Mouse (Mus musculus): Measurements from ENCODE around the gene Hs3st3a1. TPM values are rescaled to one million over a fixed set of nuclear protein-coding genes. Genes with fewer than 3 reads are reported as not detected.

Gene Hs3st3a1
- polyA plus RNA-seq, 1 experiment from 2014 or later = 4.0 TPM

GRCm38 (mm10) chr11:64438909-64439308 is 3.8 kb downstream of the Hs3st3a1 start:
- no peak overlapping the region for H3K9ac ChIP-seq
- peaks cover 20% of the 10 kb centered on the region for H3K27me3 ChIP-seq
- WGBS = 36% methylated on average over 3 of the region's 3 CpGs
- H3K36me3 ChIP-seq = no peaks in the 10 kb centered on the region
- H3K4me2 ChIP-seq (replicated peaks) = peak overlapping the region; percentile 46
- H3K4me1 ChIP-seq = peaks cover 39% of the 10 kb centered on the region
- ATAC-seq (ENCODE audit: low FRiP score, low read depth) = no peak
- peak overlapping the region; percentile 73 for H3K4me3 ChIP-seq
- H3K9me3 ChIP-seq = no peaks in the 10 kb centered on the region
- no peak overlapping the region for H3K27ac ChIP-seq

GRCm38 (mm10) chr11:64442119-64442518 is 7.0 kb downstream of the Hs3st3a1 start:
- peaks cover 25% of the 10 kb centered on the region for H3K27me3 ChIP-seq
- no peak overlapping the region for H3K4me3 ChIP-seq
- 26% methylated on average over 8 of the region's 8 CpGs for WGBS
- no peak overlapping the region for H3K9ac ChIP-seq
- no peaks in the 10 kb centered on the region for H3K9me3 ChIP-seq
- H3K36me3 ChIP-seq = no peaks in the 10 kb centered on the region
- H3K4me1 ChIP-seq = peaks cover 35% of the 10 kb centered on the region
- H3K4me2 ChIP-seq (replicated peaks) = peak overlapping the region; percentile 41
- no peak; the same call in 1 of the 2 replicates for ATAC-seq (ENCODE audit: low FRiP score, low read depth)
- no peak overlapping the region for H3K27ac ChIP-seq

GRCm38 (mm10) chr11:64442701-64443100 is 7.6 kb downstream of the Hs3st3a1 start:
- H3K9ac ChIP-seq = no peak overlapping the region
- no peaks in the 10 kb centered on the region for H3K9me3 ChIP-seq
- peaks cover 25% of the 10 kb centered on the region for H3K27me3 ChIP-seq
- no peaks in the 10 kb centered on the region for H3K36me3 ChIP-seq
- no peak overlapping the region for H3K4me2 ChIP-seq (replicated peaks)
- WGBS = 27% methylated on average over 3 of the region's 3 CpGs
- H3K4me1 ChIP-seq = peaks cover 38% of the 10 kb centered on the region
- H3K4me3 ChIP-seq = no peak overlapping the region
- ATAC-seq (ENCODE audit: low FRiP score, low read depth) = peak; percentile 48; the same call in 1 of the 2 replicates
- no peak overlapping the region for H3K27ac ChIP-seq

GRCm38 (mm10) chr11:64445227-64445626 is 10.1 kb downstream of the Hs3st3a1 start:
- Histone ChIP-seq H3K27ac (no peak overlapping the region), H3K36me3 (no peaks in the 10 kb centered on the region), H3K4me3 (no peak overlapping the region), H3K9me3 (no peaks in the 10 kb centered on the region), H3K4me1 (peaks cover 38% of the 10 kb centered on the region), H3K4me2 (replicated peaks) (no peak overlapping the region), H3K9ac (no peak overlapping the region), H3K27me3 (peaks cover 19% of the 10 kb centered on the region)
- ATAC-seq (ENCODE audit: low FRiP score, low read depth) = no peak
- WGBS = 85% methylated on average over 1 of the region's 1 CpGs

- Histone ChIP-seq H3K4me1 (peaks cover 12% of the 10 kb centered on the region), H3K9ac (no peak overlapping the region), H3K27ac (no peak overlapping the region), H3K4me3 (no peak overlapping the region), H3K9me3 (no peaks in the 10 kb centered on the region), H3K4me2 (replicated peaks) (no peak overlapping the region), H3K36me3 (no peaks in the 10 kb centered on the region), H3K27me3 (peaks cover 6% of the 10 kb centered on the region; the same call in 1 of the 2 replicates)
- ATAC-seq (ENCODE audit: low FRiP score, low read depth) = no peak
- WGBS = 79% methylated on average over 9 of the region's 9 CpGs
Measured at GRCm38 (mm10) chr11:64448586-64449315, 13.6 kb downstream of the Hs3st3a1 start.

- no peak overlapping the region for H3K4me2 ChIP-seq (replicated peaks)
- no peak overlapping the region for H3K4me3 ChIP-seq
- H3K4me1 ChIP-seq = 0 out of 2 replicates have a peak, but pooled peaks cover 5% of the 10 kb centered on the region
- H3K27ac ChIP-seq = no peak overlapping the region
- H3K9me3 ChIP-seq = no peaks in the 10 kb centered on the region
- peaks cover 6% of the 10 kb centered on the region; the same call in 1 of the 2 replicates for H3K27me3 ChIP-seq
- ATAC-seq (ENCODE audit: low FRiP score, low read depth) = no peak
- WGBS = 77% methylated on average over 3 of the region's 3 CpGs
- H3K9ac ChIP-seq = no peak overlapping the region
- no peaks in the 10 kb centered on the region for H3K36me3 ChIP-seq
Measured at GRCm38 (mm10) chr11:64461746-64462145, 26.6 kb downstream of the Hs3st3a1 start.

GRCm38 (mm10) chr11:64468737-64469136 is 33.6 kb downstream of the Hs3st3a1 start:
- H3K27me3 ChIP-seq = 0 out of 2 replicates have a peak, but pooled peaks cover 3% of the 10 kb centered on the region
- no peak overlapping the region for H3K27ac ChIP-seq
- H3K9me3 ChIP-seq = no peaks in the 10 kb centered on the region
- H3K4me3 ChIP-seq = no peak overlapping the region
- H3K4me2 ChIP-seq (replicated peaks) = no peak overlapping the region
- no peak for ATAC-seq (ENCODE audit: low FRiP score, low read depth)
- H3K9ac ChIP-seq = no peak overlapping the region
- peaks cover 16% of the 10 kb centered on the region; the same call in 1 of the 2 replicates for H3K4me1 ChIP-seq
- H3K36me3 ChIP-seq = no peaks in the 10 kb centered on the region
- 38% methylated on average over 4 of the region's 4 CpGs for WGBS

- H3K4me3 ChIP-seq = no peak overlapping the region
- no peaks in the 10 kb centered on the region for H3K36me3 ChIP-seq
- ATAC-seq (ENCODE audit: low FRiP score, low read depth) = no peak
- no peak overlapping the region for H3K4me2 ChIP-seq (replicated peaks)
- no peaks in the 10 kb centered on the region for H3K9me3 ChIP-seq
- H3K4me1 ChIP-seq = peaks cover 16% of the 10 kb centered on the region; the same call in 1 of the 2 replicates
- H3K27me3 ChIP-seq = no peaks in the 10 kb centered on the region
- no peak overlapping the region for H3K27ac ChIP-seq
- no peak overlapping the region for H3K9ac ChIP-seq
Measured at GRCm38 (mm10) chr11:64470689-64471088, 35.6 kb downstream of the Hs3st3a1 start.

- Histone ChIP-seq H3K9ac (no peak overlapping the region), H3K27me3 (no peaks in the 10 kb centered on the region), H3K4me2 (replicated peaks) (no peak overlapping the region), H3K27ac (no peak overlapping the region), H3K36me3 (no peaks in the 10 kb centered on the region), H3K4me1 (peaks cover 4% of the 10 kb centered on the region; the same call in 1 of the 2 replicates), H3K4me3 (no peak overlapping the region), H3K9me3 (no peaks in the 10 kb centered on the region)
- no peak for ATAC-seq (ENCODE audit: low FRiP score, low read depth)
- WGBS = 66% methylated on average over 3 of the region's 3 CpGs
Measured at GRCm38 (mm10) chr11:64473679-64474078, 38.5 kb downstream of the Hs3st3a1 start.

- no peak for ATAC-seq (ENCODE audit: low FRiP score, low read depth)
Measured at GRCm38 (mm10) chr11:64481445-64481844, 46.3 kb downstream of the Hs3st3a1 start.

GRCm38 (mm10) chr11:64489587-64490433 is 54.7 kb downstream of the Hs3st3a1 start:
- H3K9me3 ChIP-seq = no peaks in the 10 kb centered on the region
- ATAC-seq (ENCODE audit: low FRiP score, low read depth) = no peak
- H3K4me1 ChIP-seq = peaks cover 6% of the 10 kb centered on the region; the same call in 1 of the 2 replicates
- 0 out of 2 replicates have a peak, but pooled peaks cover 7% of the 10 kb centered on the region for H3K27me3 ChIP-seq
- H3K4me3 ChIP-seq = no peak overlapping the region
- no peak overlapping the region for H3K27ac ChIP-seq
- H3K4me2 ChIP-seq (replicated peaks) = no peak overlapping the region
- H3K36me3 ChIP-seq = no peaks in the 10 kb centered on the region
- WGBS = 33% methylated on average over 9 of the region's 9 CpGs
- H3K9ac ChIP-seq = no peak overlapping the region

More at GRCm38 (mm10) chr11:64481445-64481844, 46.3 kb downstream of the Hs3st3a1 start:
- H3K9ac ChIP-seq = no peak overlapping the region
- peaks cover 14% of the 10 kb centered on the region for H3K4me1 ChIP-seq
- H3K27me3 ChIP-seq = no peaks in the 10 kb centered on the region
- H3K27ac ChIP-seq = no peak overlapping the region
- H3K9me3 ChIP-seq = no peaks in the 10 kb centered on the region
- H3K4me3 ChIP-seq = no peak overlapping the region
- WGBS = 47% methylated on average over 3 of the region's 3 CpGs
- no peaks in the 10 kb centered on the region for H3K36me3 ChIP-seq
- H3K4me2 ChIP-seq (replicated peaks) = no peak overlapping the region

GRCm38 (mm10) chr11:64494448-64494847 is 59.3 kb downstream of the Hs3st3a1 start:
- Histone ChIP-seq H3K4me3 (no peak overlapping the region), H3K4me2 (replicated peaks) (no peak overlapping the region), H3K27ac (no peak overlapping the region), H3K9ac (no peak overlapping the region), H3K4me1 (peaks cover 5% of the 10 kb centered on the region; the same call in 1 of the 2 replicates), H3K36me3 (no peaks in the 10 kb centered on the region), H3K27me3 (0 out of 2 replicates have a peak, but pooled peaks cover 5% of the 10 kb centered on the region), H3K9me3 (no peaks in the 10 kb centered on the region)
- no peak for ATAC-seq (ENCODE audit: low FRiP score, low read depth)
- WGBS = 51% methylated on average over 2 of the region's 2 CpGs
